Mouse (Mus musculus): ENCODE results near the gene Bod1l.

- TF ChIP-seq CTCF (IDR thresholded peaks at IDR 0.05; ENCODE audit: control insufficient read depth, insufficient read depth, insufficient replicate concordance, low read depth, low read length): no peak
- no peak for TF ChIP-seq POLR2A (IDR thresholded peaks at IDR 0.05; ENCODE audit: control insufficient read depth, low read depth, low read length)
Observed at GRCm38 (mm10) chr5:41820530-41820929, 23.6 kb downstream of the Bod1l start.
